Mouse (Mus musculus): ENCODE measurements around the gene Cdh16. TPM values are rescaled to one million over a fixed set of nuclear protein-coding genes. Genes with fewer than 3 reads are reported as not detected.

Cdh16 gene
- polyA plus RNA-seq (2012; ENCODE audit: low replicate concordance): 0.12 TPM in 1 of 2 replicates, not detected in the other

GRCm38 (mm10) chr8:104624161-104624560 is at the start of gene Cdh16:
Gene Cdh16, minus strand, starts transcription at chr8:104624396.

GRCm38 (mm10) chr8:104641426-104642323 is 17.5 kb upstream of the Cdh16 start, which contains the start of gene Ciao2b:
Gene Ciao2b, minus strand, starts transcription at chr8:104641965.

GRCm38 (mm10) chr8:104630981-104631663 is 6.9 kb upstream of the Cdh16 start, which contains the start of gene Rrad:
Gene Rrad, minus strand, starts transcription at chr8:104631327.

GRCm38 (mm10) chr8:104591133-104591834 is 32.9 kb downstream of the Cdh16 start, which contains the start of gene Pdp2:
Gene Pdp2, plus strand, starts transcription at chr8:104591451.

Other genes with a start within 250 kb of the Cdh16 start
- 3.1 and 4.1 TPM in 2 replicates for gene Cmtm4, start 228.6 kb downstream of the Cdh16 start, polyA plus RNA-seq (2012; ENCODE audit: low replicate concordance)
- gene Dync1li2, start 181.3 kb downstream of the Cdh16 start, polyA plus RNA-seq (2012; ENCODE audit: low replicate concordance): 24.9 and 26.6 TPM in 2 replicates
- 0.68 and 1.9 TPM in 2 replicates for gene Terb1, start 114.5 kb downstream of the Cdh16 start, polyA plus RNA-seq (2012; ENCODE audit: low replicate concordance)
- 2.1 and 12.2 TPM in 2 replicates for gene Nae1, start 89.8 kb downstream of the Cdh16 start, polyA plus RNA-seq (2012; ENCODE audit: low replicate concordance)
- 0.42 and 2.3 TPM in 2 replicates for gene Car7, start 89.7 kb downstream of the Cdh16 start, polyA plus RNA-seq (2012; ENCODE audit: low replicate concordance)
- 2.3 and 2.8 TPM in 2 replicates for gene Pdp2, start 32.9 kb downstream of the Cdh16 start, polyA plus RNA-seq (2012; ENCODE audit: low replicate concordance)
- gene Rrad, start 6.9 kb upstream of the Cdh16 start, polyA plus RNA-seq (2012; ENCODE audit: low replicate concordance): 10.3 and 25.2 TPM in 2 replicates
- 47.5 and 69.7 TPM in 2 replicates for gene Ciao2b, start 17.6 kb upstream of the Cdh16 start, polyA plus RNA-seq (2012; ENCODE audit: low replicate concordance)
- gene Ces2a, start 109.6 kb upstream of the Cdh16 start, polyA plus RNA-seq (2012; ENCODE audit: low replicate concordance): not detected in 2 replicates
- gene Ces2b, start 207.2 kb upstream of the Cdh16 start, polyA plus RNA-seq (2012; ENCODE audit: low replicate concordance): not detected in 2 replicates
- 0.15 and 0.37 TPM in 2 replicates for gene Ces2c, start 222.7 kb upstream of the Cdh16 start, polyA plus RNA-seq (2012; ENCODE audit: low replicate concordance)

Measured in hematopoietic multipotent progenitor cell, adult 10-12 weeks (in vitro differentiated cells).